Mouse (Mus musculus): Measurements from ENCODE around the gene Slc24a3.

Gene Slc24a3

GRCm38 (mm10) chr2:145288501-145288900, 120.9 kb downstream of the Slc24a3 start:
- no peak for DNase-seq

GRCm38 (mm10) chr2:145291473-145291872, 123.9 kb downstream of the Slc24a3 start:
- DNase-seq = no peak

- no peak for DNase-seq
Measured at GRCm38 (mm10) chr2:145292196-145292595, 124.6 kb downstream of the Slc24a3 start.

- DNase-seq = no peak
Measured at GRCm38 (mm10) chr2:145292816-145293215, 125.3 kb downstream of the Slc24a3 start.

- DNase-seq = no peak
Measured at GRCm38 (mm10) chr2:145296906-145297305, 129.4 kb downstream of the Slc24a3 start.

GRCm38 (mm10) chr2:145299914-145300699, 132.6 kb downstream of the Slc24a3 start:
- DNase-seq = no peak

- DNase-seq = no peak
Measured at GRCm38 (mm10) chr2:145307231-145307883, 139.8 kb downstream of the Slc24a3 start.

GRCm38 (mm10) chr2:145318916-145319315, 151.4 kb downstream of the Slc24a3 start:
- DNase-seq = no peak

GRCm38 (mm10) chr2:145321287-145321686, 153.7 kb downstream of the Slc24a3 start:
- no peak for DNase-seq

GRCm38 (mm10) chr2:145321755-145322154, 154.2 kb downstream of the Slc24a3 start:
- DNase-seq = no peak

- DNase-seq = no peak
Measured at GRCm38 (mm10) chr2:145324477-145324876, 156.9 kb downstream of the Slc24a3 start.

- DNase-seq = no peak
Measured at GRCm38 (mm10) chr2:145325852-145326251, 158.3 kb downstream of the Slc24a3 start.

- no peak for DNase-seq
Measured at GRCm38 (mm10) chr2:145326544-145326943, 159.0 kb downstream of the Slc24a3 start.

- DNase-seq = peak; percentile 54
Measured at GRCm38 (mm10) chr2:145329756-145330155, 162.2 kb downstream of the Slc24a3 start.

GRCm38 (mm10) chr2:145331525-145331924, 164.0 kb downstream of the Slc24a3 start:
- no peak for DNase-seq

GRCm38 (mm10) chr2:145333466-145333865, 165.9 kb downstream of the Slc24a3 start:
- no peak for DNase-seq

- DNase-seq = no peak
Measured at GRCm38 (mm10) chr2:145336406-145336805, 168.9 kb downstream of the Slc24a3 start.

GRCm38 (mm10) chr2:145340816-145341215, 173.3 kb downstream of the Slc24a3 start:
- no peak for DNase-seq

GRCm38 (mm10) chr2:145342956-145343355, 175.4 kb downstream of the Slc24a3 start:
- DNase-seq = no peak

- DNase-seq = no peak
Measured at GRCm38 (mm10) chr2:145344521-145344920, 177.0 kb downstream of the Slc24a3 start.

GRCm38 (mm10) chr2:145353801-145354200, 186.2 kb downstream of the Slc24a3 start:
- no peak for DNase-seq

- DNase-seq = no peak
Measured at GRCm38 (mm10) chr2:145358236-145358942, 190.8 kb downstream of the Slc24a3 start.

GRCm38 (mm10) chr2:145363604-145364003, 196.1 kb downstream of the Slc24a3 start:
- DNase-seq = no peak

GRCm38 (mm10) chr2:145368701-145369100, 201.1 kb downstream of the Slc24a3 start:
- DNase-seq = no peak
